20 mouse cellular contexts compared by ENCODE assay signal in genomic region chr3:142924831-142925348, GRCm38 (mm10). TPM values are rescaled to one million over a fixed set of nuclear protein-coding genes. Genes with fewer than 3 reads are reported as not detected.
A peak's percentile ranks its signal among the peaks of the same experiment; 100 is the strongest.
DNase-seq lines count a peak whose midpoint lies in the region; TF ChIP-seq lines count a peak whose summit lies in the region.
"Had no signal": no experiment of that assay in that cellular context is flagged by ENCODE, and none has a peak within 500 bp of the region (broad histone marks: within the 10 kb centered on the region; RNA-seq: fewer than 3 reads in every experiment).

No protein-coding gene starts in this region.

- no peak overlapping the region for H3K9ac ChIP-seq in heart, adult 2 months (ENCODE audit: low read depth, low read length)
- H3K9ac ChIP-seq in liver, adult 2 months (ENCODE audit: low read depth, low read length) = no peak overlapping the region
- H3K9ac ChIP-seq: embryonic facial prominence, embryonic 12.5 days; forebrain, embryonic 13.5 days; heart, embryonic 13.5 days; hindbrain, embryonic 13.5 days; intestine, embryonic 15.5 days; liver, embryonic 14.5 days had no signal

- no peak overlapping the region for H3K27ac ChIP-seq in heart, adult 2 months
- H3K27ac ChIP-seq in liver, adult 2 months (replicated peaks; ENCODE audit: insufficient read depth, low read depth, low read length) = no peak overlapping the region
- H3K27ac ChIP-seq: embryonic facial prominence, embryonic 12.5 days; forebrain, embryonic 13.5 days; heart, embryonic 13.5 days; hindbrain, embryonic 13.5 days; intestine, embryonic 15.5 days; liver, embryonic 14.5 days had no signal

- H3K27me3 ChIP-seq in heart, adult 2 months (ENCODE audit: control insufficient read depth, insufficient read depth, low read length) = no peaks in the 10 kb centered on the region
- H3K27me3 ChIP-seq in liver, adult 2 months (ENCODE audit: control insufficient read depth, insufficient read depth, low read length) = no peaks in the 10 kb centered on the region
- H3K27me3 ChIP-seq: embryonic facial prominence, embryonic 12.5 days; forebrain, embryonic 13.5 days; heart, embryonic 13.5 days; hindbrain, embryonic 13.5 days; intestine, embryonic 15.5 days had no signal

- 65% methylated on average over 2 of the region's 2 CpGs for WGBS in heart, adult 2 months
- 64% methylated on average over 2 of the region's 2 CpGs for WGBS in liver, adult 2 months

- DNase-seq in heart, adult 2 months = no peak
- DNase-seq in heart, adult 11 months = no peak
- DNase-seq in liver, adult 2 months (ENCODE audit: extremely low read depth, low read depth, low spot score) = peak; percentile 9
- no peak for DNase-seq in liver
- peak; percentile 13 for DNase-seq in retina, embryonic 14.5 days (ENCODE audit: low spot score)
- DNase-seq in retina, postnatal 1 day = no peak
- DNase-seq in spleen, postnatal 36 days (ENCODE audit: low spot score in 2 of 2) = no peak
- DNase-seq: adrenal gland, postnatal 25 days; cerebellum, adult 11 months; cerebellum, postnatal 10 days; left cerebral cortex, postnatal 4 days; lung, postnatal 14 days; right cerebral cortex, postnatal 25 days had no signal

- no peaks in the 10 kb centered on the region for H3K79me2 ChIP-seq in heart, adult 2 months (replicated peaks; ENCODE audit: control insufficient read depth, insufficient read depth, low read length)
- H3K79me2 ChIP-seq in liver, adult 2 months (ENCODE audit: control insufficient read depth, insufficient read depth, low read length) = no peaks in the 10 kb centered on the region

- no peak overlapping the region for H3K4me3 ChIP-seq in heart, adult 2 months
- no peak overlapping the region for H3K4me3 ChIP-seq in liver, adult 2 months (ENCODE audit: insufficient read depth, low read depth, low read length)
- H3K4me3 ChIP-seq: embryonic facial prominence, embryonic 12.5 days; erythroblast, embryonic 14.5 days; forebrain, embryonic 13.5 days; heart, embryonic 13.5 days; hindbrain, embryonic 13.5 days; intestine, embryonic 15.5 days had no signal

- H3K36me3 ChIP-seq in heart, adult 2 months (ENCODE audit: control insufficient read depth, insufficient read depth, low read length) = no peaks in the 10 kb centered on the region
- no peaks in the 10 kb centered on the region for H3K36me3 ChIP-seq in liver, adult 2 months (ENCODE audit: control insufficient read depth, insufficient read depth, low read length)
- H3K36me3 ChIP-seq: embryonic facial prominence, embryonic 12.5 days; heart, embryonic 13.5 days; hindbrain, embryonic 13.5 days; intestine, embryonic 15.5 days had no signal

- no peak for TF ChIP-seq EP300 in heart, adult 2 months (IDR thresholded peaks at IDR 0.05; ENCODE audit: insufficient read depth, low read depth, low read length)

- TF ChIP-seq POLR2A in heart, adult 2 months (IDR thresholded peaks at IDR 0.05; ENCODE audit: insufficient read depth, low read depth, low read length) = no peak
- no peak for TF ChIP-seq POLR2A in liver, adult 2 months (IDR thresholded peaks at IDR 0.05; ENCODE audit: extremely low read depth, insufficient read depth, low read length)

- intact Hi-C loops in heart, adult 2 months (cut with DNase I) = loop anchor here (5.0 kb wide), 1 partner anchor 153 kb away; no protein-coding TSS in a partner anchor

- peak; percentile 68 for TF ChIP-seq CTCF in heart, adult 2 months (IDR thresholded peaks at IDR 0.05)
- TF ChIP-seq CTCF in liver, adult 2 months (IDR thresholded peaks at IDR 0.05; ENCODE audit: low read depth, low read length) = 0 out of 2 replicates have a peak, but pooled peaks have one; percentile 32

- H3K4me1 ChIP-seq in heart, adult 2 months (ENCODE audit: control insufficient read depth, insufficient read depth, low read length) = no peaks in the 10 kb centered on the region
- H3K4me1 ChIP-seq in liver, adult 2 months (ENCODE audit: control insufficient read depth, insufficient read depth, low read length) = no peaks in the 10 kb centered on the region; the same call in 1 of the 2 replicates
- H3K4me1 ChIP-seq: embryonic facial prominence, embryonic 12.5 days; forebrain, embryonic 13.5 days; heart, embryonic 13.5 days; hindbrain, embryonic 13.5 days; intestine, embryonic 15.5 days had no signal

RNA-seq across cellular contexts. Expression of gene Pkn2, which starts 43.1 kb away (rescaled TPM):
- 10 to 100 TPM; 38.3 to 40.6 TPM for total RNA-seq in heart, adult 2 months (2021)
- polyA plus RNA-seq in heart, adult 2 months (2012; rRNA removed) = 6.6 and 14.6 TPM in 2 replicates
- total RNA-seq in liver, adult 2 months (2014; rRNA removed) = 31.0 and 31.4 TPM in 2 replicates
- 4.7 and 5.0 TPM in 2 replicates for polyA plus RNA-seq in liver, adult 2 months (2012; rRNA removed)

Comparison
In these comparisons a context has a peak if more than half of its experiments do, and no peak if none do; other contexts are left out.
1. DNase-seq: peak in liver, adult 2 months (single experiment) and retina, embryonic 14.5 days (single experiment); none in heart, adult 2 months (0 of 2), heart, adult 11 months (single experiment), liver (single experiment), retina, postnatal 1 day (single experiment) and spleen, postnatal 36 days (0 of 2).